Mouse (Mus musculus) lung, postnatal 0 days (tissue): Measurements from ENCODE around the gene Lrrk1. TPM values are rescaled to one million over a fixed set of nuclear protein-coding genes. Genes with fewer than 3 reads are reported as not detected.

ENCODE experiments used
- ATAC-seq: fragments of 200-750 bp; cut with Nextera tagmentation; 2 replicates; pipeline ENCODE4 v1.8.0; 2017; ENCODE audit warnings: moderate library complexity
- DNase-seq: peaks from one replicate; pipeline ENCODE4 v3.0.0-alpha.2; 2016; ENCODE audit warnings: low spot score
- H3K27ac ChIP-seq: fragments of 300-500 bp; sonication (generic); 2 replicates; pipeline ENCODE4 v1.5.1; 2014; ENCODE audit warnings: antibody characterized with exemption, mild to moderate bottlenecking, low read length, mixed read lengths
- H3K27me3 ChIP-seq: fragments of 300-500 bp; sonication (generic); replicated peaks from 2 replicates; pipeline ENCODE4 v1.6.1; 2014; ENCODE audit warnings: low read length, mixed read lengths; ENCODE audit not compliant: insufficient read depth
- H3K36me3 ChIP-seq: fragments of 300-500 bp; sonication (generic); 2 replicates; pipeline ENCODE4 v1.6.1; 2014; ENCODE audit warnings: low read length, mixed read lengths; ENCODE audit not compliant: insufficient read depth
- H3K4me1 ChIP-seq: fragments of 300-500 bp; sonication (generic); 2 replicates; pipeline ENCODE4 v1.6.1; 2014; ENCODE audit warnings: antibody characterized with exemption, low read depth, low read length, mixed read lengths; ENCODE audit not compliant: insufficient read depth
- H3K4me2 ChIP-seq: fragments of 300-500 bp; sonication (generic); replicated peaks from 2 replicates; pipeline ENCODE4 v1.6.1; 2014; ENCODE audit warnings: low read depth, mild to moderate bottlenecking, low read length, moderate library complexity, mixed read lengths
- H3K4me3 ChIP-seq: fragments of 300-500 bp; sonication (generic); 2 replicates; pipeline ENCODE4 v1.5.1; 2014; ENCODE audit warnings: low read depth, low read length
- H3K9ac ChIP-seq: fragments of 300-500 bp; sonication (generic); replicated peaks from 2 replicates; pipeline ENCODE4 v1.6.1; 2014; ENCODE audit warnings: low read depth, mild to moderate bottlenecking
- H3K9me3 ChIP-seq: fragments of 300-500 bp; sonication (generic); 2 replicates; pipeline ENCODE4 v1.6.1; 2016; ENCODE audit warnings: low read length, mixed read lengths
- CTCF ChIP-seq: IDR thresholded peaks from 2 replicates; pipeline ENCODE4 v1.5.1; 2016; ENCODE audit warnings: antibody characterized with exemption, mild to moderate bottlenecking
- EP300 ChIP-seq: IDR thresholded peaks from 2 replicates; pipeline ENCODE4 v1.6.1; 2016; ENCODE audit warnings: antibody characterized with exemption, mild to moderate bottlenecking, control low read depth
- WGBS: fragments of 180-500 bp; shearing (Covaris S2); extraction: QIAGEN DNeasy Blood & Tissue Kit; methylation state at CpG from one replicate; pipeline ENCODE4 v1.1.7; 2014; 5-methylcytosine and 5-hydroxymethylcytosine counted together
- polyA plus RNA-seq: library from polyadenylated mRNA; unstranded; fragments of >200 nt; fragmentation: Nextera tagmentation; extraction: Ambion mirVana; gene quantifications from 2 replicates; pipeline ENCODE4 v1.2.1, GENCODE M21; 2015

The Lrrk1 gene
- polyA plus RNA-seq, 1 experiment from 2014 or later: 20.5 TPM

- H3K36me3 ChIP-seq: no peaks in the 10 kb centered on the region
- no peak for ATAC-seq
- no peaks in the 10 kb centered on the region for H3K27me3 ChIP-seq
These were observed 168.9 kb downstream of the Lrrk1 start for GRCm38 (mm10) chr7:66219028-66219793.

GRCm38 (mm10) chr7:66218193-66219014, 169.7 kb downstream of the Lrrk1 start:
- H3K4me2 ChIP-seq: no peak overlapping the region

More at GRCm38 (mm10) chr7:66219028-66219793, 168.9 kb downstream of the Lrrk1 start:
- TF ChIP-seq CTCF (no peak), EP300 (no peak)
- WGBS: 80% methylated on average over 4 of the region's 4 CpGs
- no peak for DNase-seq
- Histone ChIP-seq H3K9ac (no peak overlapping the region), H3K4me2 (no peak overlapping the region), H3K9me3 (no peaks in the 10 kb centered on the region), H3K4me1 (peaks cover 6% of the 10 kb centered on the region; the same call in 1 of the 2 replicates), H3K4me3 (no peak overlapping the region), H3K27ac (0 out of 2 replicates have a peak overlapping the region, but pooled peaks have one; percentile 26)

GRCm38 (mm10) chr7:66217531-66218094, 170.5 kb downstream of the Lrrk1 start:
- no peaks in the 10 kb centered on the region for H3K36me3 ChIP-seq
- H3K4me2 ChIP-seq: no peak overlapping the region
- no peak overlapping the region for H3K4me3 ChIP-seq
- no peak for DNase-seq
- H3K27me3 ChIP-seq: no peaks in the 10 kb centered on the region
- WGBS: 74% methylated on average over 7 of the region's 7 CpGs
- H3K9me3 ChIP-seq: no peaks in the 10 kb centered on the region
- ATAC-seq: peak; percentile 33
- no peak overlapping the region for H3K9ac ChIP-seq
- H3K4me1 ChIP-seq: peaks cover 6% of the 10 kb centered on the region; the same call in 1 of the 2 replicates
- H3K27ac ChIP-seq: peak overlapping the region; percentile 62; the same call in 1 of the 2 replicates
- no peak for TF ChIP-seq EP300
- no peak for TF ChIP-seq CTCF

More at GRCm38 (mm10) chr7:66218193-66219014, 169.7 kb downstream of the Lrrk1 start:
- Histone ChIP-seq H3K27me3 (no peaks in the 10 kb centered on the region), H3K36me3 (no peaks in the 10 kb centered on the region), H3K4me3 (no peak overlapping the region), H3K4me1 (peaks cover 6% of the 10 kb centered on the region; the same call in 1 of the 2 replicates), H3K27ac (peak overlapping the region; percentile 62; the same call in 1 of the 2 replicates), H3K9me3 (no peaks in the 10 kb centered on the region), H3K9ac (no peak overlapping the region)
- TF ChIP-seq EP300: no peak
- TF ChIP-seq CTCF: 0 out of 2 replicates have a peak, but pooled peaks have one; percentile 2
- DNase-seq: peak; percentile 80
- 31% methylated on average over 9 of the region's 9 CpGs for WGBS
- ATAC-seq: peak; percentile 81

- Histone ChIP-seq H3K4me3 (no peak overlapping the region), H3K4me1 (peaks cover 6% of the 10 kb centered on the region; the same call in 1 of the 2 replicates), H3K27ac (no peak overlapping the region), H3K27me3 (no peaks in the 10 kb centered on the region), H3K9me3 (no peaks in the 10 kb centered on the region), H3K4me2 (no peak overlapping the region), H3K36me3 (no peaks in the 10 kb centered on the region), H3K9ac (no peak overlapping the region)
- DNase-seq (no peak), ATAC-seq (no peak)
- 91% methylated on average over 7 of the region's 7 CpGs for WGBS
- TF ChIP-seq EP300 (no peak), CTCF (no peak)
These were observed 171.1 kb downstream of the Lrrk1 start for GRCm38 (mm10) chr7:66217011-66217410.

- no peak for TF ChIP-seq CTCF
- TF ChIP-seq EP300: no peak
- Histone ChIP-seq H3K9ac (no peak overlapping the region), H3K9me3 (no peaks in the 10 kb centered on the region), H3K4me2 (no peak overlapping the region), H3K27ac (no peak overlapping the region), H3K27me3 (no peaks in the 10 kb centered on the region), H3K4me3 (no peak overlapping the region), H3K4me1 (peaks cover 6% of the 10 kb centered on the region; the same call in 1 of the 2 replicates), H3K36me3 (no peaks in the 10 kb centered on the region)
- DNase-seq (no peak), ATAC-seq (no peak)
- 83% methylated on average over 1 of the region's 1 CpGs for WGBS
These were observed 172.2 kb downstream of the Lrrk1 start for GRCm38 (mm10) chr7:66215911-66216310.

- Histone ChIP-seq H3K4me2 (no peak overlapping the region), H3K27ac (no peak overlapping the region), H3K27me3 (no peaks in the 10 kb centered on the region), H3K4me3 (no peak overlapping the region), H3K9me3 (no peaks in the 10 kb centered on the region), H3K4me1 (0 out of 2 replicates have a peak, but pooled peaks cover 4% of the 10 kb centered on the region), H3K36me3 (no peaks in the 10 kb centered on the region), H3K9ac (no peak overlapping the region)
- DNase-seq (no peak), ATAC-seq (no peak)
- 55% methylated on average over 6 of the region's 6 CpGs for WGBS
- TF ChIP-seq CTCF: no peak
- TF ChIP-seq EP300: no peak
These were observed 173.7 kb downstream of the Lrrk1 start for GRCm38 (mm10) chr7:66214477-66214876.
